Mouse (Mus musculus): Measurements from ENCODE around the gene Zbtb2. TPM values are rescaled to one million over a fixed set of nuclear protein-coding genes. Genes with fewer than 3 reads are reported as not detected.
A peak's percentile ranks its signal among the peaks of the same experiment; 100 is the strongest.

Zbtb2 gene
- polyA plus RNA-seq, 1 experiment from 2014 or later = 16.5 TPM

DNA sequence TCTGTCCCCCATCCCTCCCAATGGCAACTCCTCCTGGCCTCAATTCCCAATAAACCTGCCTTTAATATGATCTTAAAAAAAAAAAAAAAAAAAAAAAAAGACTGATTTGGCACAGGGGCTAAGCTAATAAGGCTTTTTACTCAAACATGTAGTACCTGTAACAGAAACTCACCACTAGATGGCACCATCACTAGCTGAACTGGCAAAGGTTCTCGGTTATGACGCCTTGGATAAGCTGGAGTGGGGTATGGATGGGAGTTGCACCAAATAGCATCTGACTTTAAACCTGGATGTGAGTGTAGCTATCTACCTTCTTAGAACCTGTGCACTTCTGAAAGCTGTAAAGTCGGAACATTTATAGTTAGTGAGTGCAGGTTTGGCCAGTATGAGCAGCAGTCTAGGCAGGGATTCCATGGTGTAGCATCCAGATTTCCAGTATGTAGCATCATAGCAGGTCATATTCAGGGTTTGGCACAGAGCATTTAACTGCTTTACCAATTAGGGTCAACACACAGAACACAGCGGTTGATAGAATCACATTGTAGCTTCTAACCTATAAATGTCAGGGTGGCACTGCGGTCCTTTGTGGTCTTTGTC lies 17.1 kb upstream of the Zbtb2 start:
- H3K36me3 ChIP-seq (replicated peaks) = peaks cover 5% of the 10 kb centered on the region
- no peak overlapping the region for H3K4me3 ChIP-seq
- no peaks in the 10 kb centered on the region for H3K4me1 ChIP-seq
- H3K27me3 ChIP-seq (replicated peaks) = no peaks in the 10 kb centered on the region
- H3K4me2 ChIP-seq = no peak overlapping the region
- 59% methylated on average over 5 of the region's 5 CpGs for WGBS
- peak; percentile 70 for ATAC-seq (replicated peaks)
- no peak overlapping the region for H3K27ac ChIP-seq
- H3K9ac ChIP-seq = no peak overlapping the region
- H3K9me3 ChIP-seq = no peaks in the 10 kb centered on the region

- Histone ChIP-seq H3K4me1 (no peaks in the 10 kb centered on the region), H3K27me3 (replicated peaks) (no peaks in the 10 kb centered on the region), H3K36me3 (replicated peaks) (no peaks in the 10 kb centered on the region), H3K9me3 (no peaks in the 10 kb centered on the region), H3K4me2 (no peak overlapping the region), H3K9ac (no peak overlapping the region), H3K4me3 (no peak overlapping the region), H3K27ac (no peak overlapping the region)
- ATAC-seq (replicated peaks) = no peak
- WGBS = 93% methylated on average over 5 of the region's 5 CpGs
Observed at GRCm38 (mm10) chr10:4398058-4398457, 10.2 kb upstream of the Zbtb2 start.

DNA sequence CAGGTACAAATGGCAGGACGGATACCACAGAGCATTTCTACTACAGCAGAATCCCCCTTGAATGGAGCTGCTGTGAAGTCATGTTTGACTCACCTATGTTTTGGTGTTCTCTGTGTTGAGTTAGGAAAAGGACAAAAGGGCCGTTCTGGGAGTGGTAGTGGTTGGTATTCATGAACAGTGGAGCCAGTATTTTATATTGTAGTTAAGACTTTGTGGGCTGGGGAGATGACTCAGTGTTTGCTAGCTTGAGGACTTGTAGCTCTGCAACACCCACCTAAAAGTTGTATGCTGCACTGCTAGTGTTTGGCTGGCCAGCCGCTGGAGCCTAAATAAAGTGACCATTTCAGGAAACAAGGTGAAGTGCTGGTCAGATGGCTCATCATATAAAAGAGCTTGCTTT lies 7.4 kb upstream of the Zbtb2 start:
- peaks cover 20% of the 10 kb centered on the region for H3K4me1 ChIP-seq
- H3K9me3 ChIP-seq = no peaks in the 10 kb centered on the region
- no peak overlapping the region for H3K27ac ChIP-seq
- H3K36me3 ChIP-seq (replicated peaks) = no peaks in the 10 kb centered on the region
- no peak overlapping the region for H3K4me3 ChIP-seq
- 91% methylated on average over 3 of the region's 3 CpGs for WGBS
- no peak overlapping the region for H3K4me2 ChIP-seq
- no peak overlapping the region for H3K9ac ChIP-seq
- H3K27me3 ChIP-seq (replicated peaks) = no peaks in the 10 kb centered on the region
- ATAC-seq (replicated peaks) = no peak

DNA sequence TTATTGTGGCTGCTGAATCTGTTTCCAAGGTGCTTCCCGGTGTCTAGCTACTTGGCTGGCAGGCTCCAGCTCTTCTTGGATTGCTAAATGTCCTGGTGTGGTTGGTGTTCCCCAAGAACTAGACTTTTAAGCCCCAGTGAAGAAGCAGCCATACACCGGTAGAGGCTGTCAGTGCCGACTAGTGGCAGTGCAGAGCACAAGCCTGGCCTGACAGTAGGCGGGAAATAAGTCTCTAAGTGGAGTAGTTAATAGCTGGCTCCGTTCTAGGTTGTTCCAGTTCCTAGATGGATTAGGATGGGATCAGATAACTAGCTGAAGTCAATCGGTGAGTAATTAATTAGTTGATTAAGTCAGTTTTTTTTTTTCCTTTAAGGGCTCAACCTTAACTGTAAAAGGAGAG lies 3.9 kb upstream of the Zbtb2 start:
- no peaks in the 10 kb centered on the region for H3K27me3 ChIP-seq (replicated peaks)
- no peak overlapping the region for H3K9ac ChIP-seq
- H3K27ac ChIP-seq = no peak overlapping the region
- no peak for ATAC-seq (replicated peaks)
- H3K4me3 ChIP-seq = no peak overlapping the region
- no peak overlapping the region; the same call in 1 of the 2 replicates for H3K4me2 ChIP-seq
- no peaks in the 10 kb centered on the region for H3K9me3 ChIP-seq
- WGBS = 57% methylated on average over 6 of the region's 6 CpGs
- no peaks in the 10 kb centered on the region for H3K36me3 ChIP-seq (replicated peaks)
- H3K4me1 ChIP-seq = peaks cover 39% of the 10 kb centered on the region

- Histone ChIP-seq H3K27ac (no peak overlapping the region), H3K4me2 (peak overlapping the region; percentile 8; the same call in 1 of the 2 replicates), H3K4me1 (peaks cover 39% of the 10 kb centered on the region), H3K27me3 (replicated peaks) (no peaks in the 10 kb centered on the region), H3K9me3 (no peaks in the 10 kb centered on the region), H3K9ac (no peak overlapping the region), H3K4me3 (no peak overlapping the region), H3K36me3 (replicated peaks) (no peaks in the 10 kb centered on the region)
- WGBS = 66% methylated on average over 5 of the region's 5 CpGs
- no peak for ATAC-seq (replicated peaks)
Observed at GRCm38 (mm10) chr10:4391076-4391475, 3.2 kb upstream of the Zbtb2 start.

- no peaks in the 10 kb centered on the region for H3K36me3 ChIP-seq (replicated peaks)
- H3K9me3 ChIP-seq = no peaks in the 10 kb centered on the region
- 75% methylated on average over 2 of the region's 2 CpGs for WGBS
- peak overlapping the region; percentile 8; the same call in 1 of the 2 replicates for H3K4me2 ChIP-seq
- no peak overlapping the region for H3K4me3 ChIP-seq
- H3K9ac ChIP-seq = no peak overlapping the region; the same call in 1 of the 2 replicates
- ATAC-seq (replicated peaks) = no peak
- H3K27me3 ChIP-seq (replicated peaks) = no peaks in the 10 kb centered on the region
- H3K4me1 ChIP-seq = peaks cover 41% of the 10 kb centered on the region
- H3K27ac ChIP-seq = no peak overlapping the region
Observed at GRCm38 (mm10) chr10:4390550-4390949, 2.6 kb upstream of the Zbtb2 start.

DNA sequence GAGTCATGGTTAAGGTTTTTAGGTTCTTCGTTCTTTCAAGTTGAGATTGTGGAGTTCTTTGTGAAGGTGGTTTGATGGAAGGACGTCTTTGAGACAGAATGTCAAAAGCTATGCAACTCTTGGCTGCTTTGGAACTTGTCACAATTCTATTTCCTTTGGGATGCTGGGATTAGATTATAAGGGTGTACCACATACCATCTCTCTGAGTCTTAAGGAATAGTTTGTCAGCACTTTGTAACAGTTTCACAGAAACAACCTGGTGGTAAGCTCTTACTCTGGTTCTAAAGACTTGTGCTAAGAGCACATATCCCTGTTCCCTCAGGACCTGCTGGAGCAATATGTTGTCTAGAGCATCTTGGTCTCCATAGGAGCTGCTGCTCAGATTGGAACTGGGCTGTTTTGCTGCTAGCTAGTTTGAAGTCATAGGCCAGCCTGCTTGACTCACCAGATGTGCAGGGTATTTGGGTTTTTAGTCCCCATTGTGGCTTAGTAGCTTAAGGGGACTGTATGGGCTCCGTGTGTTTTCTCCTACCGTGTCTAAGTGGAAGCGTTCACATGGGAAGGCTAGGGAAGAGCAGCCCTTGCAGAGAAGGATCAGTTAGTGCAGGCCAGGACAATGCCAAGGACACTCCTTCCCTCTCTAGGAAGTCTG lies 1.7 kb upstream of the Zbtb2 start:
- Histone ChIP-seq H3K4me2 (peak overlapping the region; percentile 79), H3K36me3 (replicated peaks) (no peaks in the 10 kb centered on the region), H3K27me3 (replicated peaks) (no peaks in the 10 kb centered on the region), H3K27ac (no peak overlapping the region), H3K9me3 (no peaks in the 10 kb centered on the region), H3K4me1 (peaks cover 41% of the 10 kb centered on the region), H3K4me3 (peak overlapping the region; percentile 91), H3K9ac (no peak overlapping the region)
- no peak for ATAC-seq (replicated peaks)
- 48% methylated on average over 5 of the region's 5 CpGs for whole genome bisulfite sequencing

DNA sequence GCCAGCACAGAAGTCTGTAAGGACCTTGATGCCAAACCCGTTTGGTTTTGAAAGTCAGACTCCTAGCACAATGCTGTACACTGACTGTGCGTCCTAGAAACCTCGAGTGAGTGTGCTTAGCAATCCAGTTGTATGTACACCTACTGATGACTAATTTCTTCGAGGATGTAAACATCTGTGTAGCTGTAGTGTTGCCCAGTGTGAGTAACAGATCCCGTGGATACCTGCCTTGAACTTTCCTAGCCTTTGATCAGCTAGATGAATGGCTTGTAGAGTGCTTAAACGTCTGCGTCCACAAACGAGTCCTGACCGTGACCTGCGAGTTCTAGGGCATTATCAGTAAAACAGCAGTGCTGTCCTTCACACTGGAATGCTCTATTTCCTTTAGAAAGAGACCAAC lies 1.1 kb upstream of the Zbtb2 start:
- Histone ChIP-seq H3K4me3 (peak overlapping the region; percentile 91), H3K27ac (no peak overlapping the region), H3K27me3 (replicated peaks) (no peaks in the 10 kb centered on the region), H3K4me2 (peak overlapping the region; percentile 79), H3K4me1 (peaks cover 41% of the 10 kb centered on the region), H3K9me3 (no peaks in the 10 kb centered on the region), H3K36me3 (replicated peaks) (no peaks in the 10 kb centered on the region), H3K9ac (peak overlapping the region; percentile 94; the same call in 1 of the 2 replicates)
- 26% methylated on average over 10 of the region's 10 CpGs for WGBS
- ATAC-seq (replicated peaks) = no peak

DNA sequence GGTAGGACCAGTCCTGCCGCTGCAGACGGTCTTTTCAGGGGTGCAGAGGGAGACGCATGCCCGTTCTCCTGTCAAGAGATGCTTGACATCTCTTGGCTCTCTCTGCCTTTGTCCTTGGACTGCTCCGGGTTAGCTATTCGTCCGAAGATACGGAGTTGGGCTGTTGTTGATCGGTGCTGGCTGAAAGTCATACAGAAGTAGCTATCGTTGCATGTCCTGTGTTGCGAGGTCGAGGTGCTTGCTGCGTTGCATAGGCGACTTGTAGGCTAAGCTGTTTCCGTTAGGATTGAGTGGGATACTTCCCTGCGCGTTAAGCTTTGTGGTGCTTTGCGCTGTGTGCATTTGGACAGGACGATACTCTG lies 457 bp upstream of the Zbtb2 start:
- Histone ChIP-seq H3K4me2 (peak overlapping the region; percentile 79), H3K27me3 (replicated peaks) (no peaks in the 10 kb centered on the region), H3K27ac (peak overlapping the region; percentile 100), H3K4me3 (peak overlapping the region; percentile 91), H3K9ac (peak overlapping the region; percentile 94), H3K36me3 (replicated peaks) (no peaks in the 10 kb centered on the region), H3K4me1 (peaks cover 41% of the 10 kb centered on the region), H3K9me3 (no peaks in the 10 kb centered on the region)
- WGBS = under 1% methylated on average over 19 of the region's 19 CpGs
- ATAC-seq (replicated peaks) = no peak

GRCm38 (mm10) chr10:4386609-4387591 lies 1.0 kb downstream of the Zbtb2 start:
- ATAC-seq (replicated peaks) = peak; percentile 93
- Histone ChIP-seq H3K27me3 (replicated peaks) (no peaks in the 10 kb centered on the region), H3K36me3 (replicated peaks) (no peaks in the 10 kb centered on the region), H3K27ac (peak overlapping the region; percentile 100), H3K4me1 (peaks cover 37% of the 10 kb centered on the region), H3K4me3 (peak overlapping the region; percentile 91), H3K9me3 (no peaks in the 10 kb centered on the region), H3K9ac (peak overlapping the region; percentile 94), H3K4me2 (peak overlapping the region; percentile 79)
- under 1% methylated on average over 31 of the region's 133 CpGs for WGBS

DNA sequence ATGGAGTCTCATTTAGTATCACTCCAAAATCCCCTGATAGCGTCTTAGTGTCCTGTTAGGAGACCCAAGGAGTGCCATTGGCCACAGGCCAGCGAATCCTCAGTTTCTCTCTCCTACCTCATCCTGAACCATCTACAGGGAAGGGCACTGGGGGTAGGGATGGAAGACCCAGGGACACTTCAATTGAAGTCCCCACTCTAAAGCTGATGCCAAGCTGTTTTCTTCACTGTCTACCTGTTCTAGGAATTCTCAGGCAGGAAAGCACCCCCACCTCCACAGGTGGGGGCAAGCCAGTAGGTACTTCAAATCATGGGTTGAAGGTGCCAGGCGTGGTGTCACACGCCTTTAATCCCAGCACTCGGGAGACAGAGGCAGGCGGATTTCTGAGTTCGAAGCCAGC lies 3.7 kb downstream of the Zbtb2 start:
- 93% methylated on average over 7 of the region's 7 CpGs for WGBS
- H3K9me3 ChIP-seq = no peaks in the 10 kb centered on the region
- H3K9ac ChIP-seq = no peak overlapping the region

GRCm38 (mm10) chr10:4380748-4381147 lies 7.2 kb downstream of the Zbtb2 start:
- Histone ChIP-seq H3K4me2 (no peak overlapping the region), H3K4me3 (no peak overlapping the region), H3K4me1 (0 out of 2 replicates have a peak, but pooled peaks cover 1% of the 10 kb centered on the region), H3K36me3 (replicated peaks) (no peaks in the 10 kb centered on the region), H3K9me3 (no peaks in the 10 kb centered on the region), H3K27me3 (replicated peaks) (no peaks in the 10 kb centered on the region), H3K9ac (no peak overlapping the region), H3K27ac (no peak overlapping the region)
- WGBS = 94% methylated on average over 5 of the region's 5 CpGs
- ATAC-seq (replicated peaks) = no peak

More for the DNA sequence above, 3.7 kb downstream of the Zbtb2 start:
- Histone ChIP-seq H3K4me3 (no peak overlapping the region), H3K4me1 (peaks cover 10% of the 10 kb centered on the region), H3K27ac (no peak overlapping the region), H3K27me3 (replicated peaks) (no peaks in the 10 kb centered on the region), H3K36me3 (replicated peaks) (no peaks in the 10 kb centered on the region), H3K4me2 (no peak overlapping the region)
- ATAC-seq (replicated peaks) = no peak
